Mouse (Mus musculus): Measurements from ENCODE around the gene Dusp28.

GRCm38 (mm10) chr1:92937797-92938196 is 31.0 kb downstream of the Dusp28 start:
- TF ChIP-seq CTCF (IDR thresholded peaks at IDR 0.05) (no peak), EP300 (IDR thresholded peaks at IDR 0.05) (no peak)

All from lung, postnatal 0 days (tissue).